Mouse (Mus musculus) myocyte (in vitro differentiated cells): ENCODE data around the gene Large2. TPM values are rescaled to one million over a fixed set of nuclear protein-coding genes. Genes with fewer than 3 reads are reported as not detected.
A peak's percentile ranks its signal among the peaks of the same experiment; 100 is the strongest.

Experiments
- H3K27me3 ChIP-seq: one replicate; pipeline ENCODE4 v1.6.1; 2011; ENCODE audit not compliant: control insufficient read depth, insufficient read depth, insufficient read length
- H3K36me3 ChIP-seq: one replicate; pipeline ENCODE4 v1.6.1; 2011; ENCODE audit not compliant: control insufficient read depth, insufficient read depth
- H3K4me2 ChIP-seq: one replicate; pipeline ENCODE4 v1.6.1; 2011; ENCODE audit warnings: low read depth, control low read depth
- H3K4me3 ChIP-seq: one replicate; pipeline ENCODE4 v1.5.1; 2011; ENCODE audit warnings: mild to moderate bottlenecking, control low read depth, moderate library complexity
- H3K79me2 ChIP-seq: one replicate; pipeline ENCODE4 v1.6.1; 2011; ENCODE audit not compliant: control insufficient read depth, insufficient read depth
- H3ac ChIP-seq: one replicate; pipeline ENCODE4 v1.6.1; 2011; ENCODE audit not compliant: control insufficient read depth, insufficient read length
- CEBPB ChIP-seq: IDR thresholded peaks from 2 replicates; pipeline ENCODE4 v1.6.1; 2011; ENCODE audit warnings: mild to moderate bottlenecking, moderate library complexity; ENCODE audit not compliant: poor library complexity, insufficient read depth, severe bottlenecking
- E2F4 ChIP-seq: IDR thresholded peaks from one replicate; pipeline ENCODE4 v1.6.1; 2011; ENCODE audit warnings: mild to moderate bottlenecking, control low read depth, moderate library complexity; ENCODE audit not compliant: insufficient read depth
- MAX ChIP-seq: IDR thresholded peaks from one replicate; pipeline ENCODE4 v1.6.1; 2011; ENCODE audit warnings: low read depth, mild to moderate bottlenecking, control low read depth
- MYOD1 ChIP-seq, 3 experiments: IDR thresholded peaks; one replicate each; pipeline ENCODE4 v1.6.1; 2011; ENCODE audit warnings: control low read depth in 2 of 3, low read depth in 2 of 3, mild to moderate bottlenecking in 2 of 3, moderate library complexity in 1 of 3; ENCODE audit not compliant: insufficient read length in 2 of 3, control insufficient read depth in 1 of 3
- MYOG ChIP-seq, 3 experiments: IDR thresholded peaks; one replicate each; pipeline ENCODE4 v1.6.1; 2011; ENCODE audit warnings: control low read depth in 2 of 3, low read depth in 2 of 3, mild to moderate bottlenecking in 2 of 3; ENCODE audit not compliant: insufficient read length in 2 of 3, control insufficient read depth in 1 of 3, insufficient read depth in 1 of 3
- POLR2A ChIP-seq: IDR thresholded peaks from one replicate; pipeline ENCODE4 v1.6.1; 2011; ENCODE audit warnings: low read depth, mild to moderate bottlenecking, control low read depth, moderate library complexity; ENCODE audit not compliant: insufficient read length
- POLR2AphosphoS2 ChIP-seq: IDR thresholded peaks from one replicate; pipeline ENCODE4 v1.6.1; 2011; ENCODE audit warnings: low read depth, control low read depth; ENCODE audit not compliant: insufficient read length
- REST ChIP-seq: IDR thresholded peaks from one replicate; pipeline ENCODE4 v1.6.1; 2011; ENCODE audit warnings: mild to moderate bottlenecking, control low read depth, moderate library complexity; ENCODE audit not compliant: insufficient read depth, insufficient read length
- SRF ChIP-seq: IDR thresholded peaks from one replicate; pipeline ENCODE4 v1.6.1; 2011; ENCODE audit warnings: low read depth; ENCODE audit not compliant: control insufficient read depth, insufficient read length
- TCF12 ChIP-seq: IDR thresholded peaks from one replicate; pipeline ENCODE4 v1.6.1; 2011; ENCODE audit warnings: mild to moderate bottlenecking, control low read depth; ENCODE audit not compliant: poor library complexity, insufficient read depth, severe bottlenecking
- TCF3 ChIP-seq: IDR thresholded peaks from one replicate; pipeline ENCODE4 v1.6.1; 2011; ENCODE audit warnings: low read depth, control low read depth; ENCODE audit not compliant: insufficient read length
- USF1 ChIP-seq: IDR thresholded peaks from one replicate; pipeline ENCODE4 v1.6.1; 2011; ENCODE audit warnings: low read depth, mild to moderate bottlenecking, control low read depth, moderate library complexity
- polyA plus RNA-seq: library from polyadenylated mRNA; unstranded; fragments of >200 nt; fragmentation: generic; extraction: Trizol; gene quantifications from one replicate; pipeline ENCODE4 v1.2.1, GENCODE M21; 2012; ENCODE audit warnings: missing spikeins

Large2 gene
- polyA plus RNA-seq, 1 experiment, result 0.11 TPM

GRCm38 (mm10) chr2:92395535-92395934 lies 20.9 kb upstream of the Large2 start:
- Histone ChIP-seq H3K4me2 (no peak overlapping the region), H3K4me3 (no peak overlapping the region), H3K36me3 (no peaks in the 10 kb centered on the region), H3K27me3 (peaks cover 44% of the 10 kb centered on the region), H3K79me2 (no peaks in the 10 kb centered on the region), H3ac (no peak overlapping the region)
- TF ChIP-seq CEBPB (no peak), USF1 (no peak), MYOG (IDR thresholded peaks at IDR 0.05; ENCODE audit: control insufficient read depth in 1 of 3, insufficient read depth in 1 of 3, insufficient read length in 2 of 3, low read depth in 2 of 3) (no peak), POLR2A (no peak), TCF12 (no peak), REST (no peak), POLR2AphosphoS2 (no peak), SRF (no peak)

GRCm38 (mm10) chr2:92392318-92393264 lies 17.9 kb upstream of the Large2 start:
- TF ChIP-seq MYOD1 (IDR thresholded peaks at IDR 0.05; ENCODE audit: control insufficient read depth in 1 of 3, insufficient read length in 2 of 3, low read depth in 2 of 3), result peak in 1 of 3 experiments; percentile 60
- TF ChIP-seq TCF3, result no peak
- no peak for TF ChIP-seq E2F4
- TF ChIP-seq MYOG (IDR thresholded peaks at IDR 0.05; ENCODE audit: control insufficient read depth in 1 of 3, insufficient read depth in 1 of 3, insufficient read length in 2 of 3, low read depth in 2 of 3), result peak in 2 of 3 experiments; percentile 0 to 49
- TF ChIP-seq REST, result no peak
- no peak for TF ChIP-seq POLR2A
- TF ChIP-seq TCF12, result no peak
- TF ChIP-seq POLR2AphosphoS2, result no peak
- TF ChIP-seq MAX, result no peak
- no peak for TF ChIP-seq USF1
- Histone ChIP-seq H3K4me2 (peak overlapping the region; percentile 61), H3K27me3 (peaks cover 35% of the 10 kb centered on the region), H3K4me3 (no peak overlapping the region), H3ac (no peak overlapping the region), H3K79me2 (no peaks in the 10 kb centered on the region), H3K36me3 (no peaks in the 10 kb centered on the region)

GRCm38 (mm10) chr2:92391703-92392317 lies 17.1 kb upstream of the Large2 start:
- peak in 2 of 3 experiments; percentile 31 to 37 for TF ChIP-seq MYOG (IDR thresholded peaks at IDR 0.05; ENCODE audit: control insufficient read depth in 1 of 3, insufficient read depth in 1 of 3, insufficient read length in 2 of 3, low read depth in 2 of 3)
- no peak for TF ChIP-seq REST
- peak in 2 of 3 experiments; percentile 54 to 59 for TF ChIP-seq MYOD1 (IDR thresholded peaks at IDR 0.05; ENCODE audit: control insufficient read depth in 1 of 3, insufficient read length in 2 of 3, low read depth in 2 of 3)
- H3ac ChIP-seq, result no peak overlapping the region
- peak overlapping the region; percentile 61 for H3K4me2 ChIP-seq
- H3K27me3 ChIP-seq, result peaks cover 32% of the 10 kb centered on the region
- H3K36me3 ChIP-seq, result no peaks in the 10 kb centered on the region
- no peak overlapping the region for H3K4me3 ChIP-seq
- no peaks in the 10 kb centered on the region for H3K79me2 ChIP-seq

GRCm38 (mm10) chr2:92391116-92391515 lies 16.4 kb upstream of the Large2 start:
- H3K79me2 ChIP-seq, result no peaks in the 10 kb centered on the region
- TF ChIP-seq CEBPB (no peak), MAX (no peak), MYOG (IDR thresholded peaks at IDR 0.05; ENCODE audit: control insufficient read depth in 1 of 3, insufficient read depth in 1 of 3, insufficient read length in 2 of 3, low read depth in 2 of 3) (no peak), SRF (no peak), REST (no peak), USF1 (no peak), TCF3 (no peak), TCF12 (no peak), E2F4 (no peak), MYOD1 (IDR thresholded peaks at IDR 0.05; ENCODE audit: control insufficient read depth in 1 of 3, insufficient read length in 2 of 3, low read depth in 2 of 3) (no peak), POLR2AphosphoS2 (no peak), POLR2A (no peak)
- H3ac ChIP-seq, result no peak overlapping the region
- no peaks in the 10 kb centered on the region for H3K36me3 ChIP-seq
- peak overlapping the region; percentile 87 for H3K4me2 ChIP-seq
- H3K27me3 ChIP-seq, result peaks cover 25% of the 10 kb centered on the region
- no peak overlapping the region for H3K4me3 ChIP-seq
